Mouse (Mus musculus): Measurements from ENCODE around the gene Itgam. TPM values are rescaled to one million over a fixed set of nuclear protein-coding genes. Genes with fewer than 3 reads are reported as not detected.
"Not testable (repeated sequence)": the region's sequence is repeated elsewhere in the genome, so short reads cannot be mapped to it uniquely, and the experiment has no call there.

The Itgam gene
- polyA plus RNA-seq, 1 experiment from 2014 or later: 0.57 TPM

GRCm38 (mm10) chr7:128024932-128025331 is 37.5 kb upstream of the Itgam start:
- H3K9me3 ChIP-seq (ENCODE audit: control insufficient read depth, low read length): no peaks in the 10 kb centered on the region
- no peak overlapping the region for H3K9ac ChIP-seq (ENCODE audit: low read length)
- no peaks in the 10 kb centered on the region for H3K4me1 ChIP-seq (replicated peaks; ENCODE audit: control insufficient read depth, insufficient read depth, low read length)
- H3K4me3 ChIP-seq (ENCODE audit: low read depth, low read length): no peak overlapping the region
- no peaks in the 10 kb centered on the region for H3K36me3 ChIP-seq (ENCODE audit: control insufficient read depth, insufficient read depth, low read length)
- DNase-seq (ENCODE audit: low spot score) (no peak), ATAC-seq (replicated peaks; ENCODE audit: low FRiP score) (no peak)
- no peaks in the 10 kb centered on the region for H3K27me3 ChIP-seq (ENCODE audit: control insufficient read depth, insufficient read depth, low read length)
- no peak overlapping the region for H3K4me2 ChIP-seq (ENCODE audit: low read depth, low read length, severe bottlenecking)
- WGBS: 80% methylated on average over 4 of the region's 4 CpGs
- no peak overlapping the region for H3K27ac ChIP-seq (ENCODE audit: low read depth, low read length)

GRCm38 (mm10) chr7:128025381-128025780 is 37.1 kb upstream of the Itgam start:
- H3K27ac ChIP-seq (ENCODE audit: low read depth, low read length): no peak overlapping the region
- H3K4me3 ChIP-seq (ENCODE audit: low read depth, low read length): no peak overlapping the region
- ATAC-seq (replicated peaks; ENCODE audit: low FRiP score) (no peak), DNase-seq (ENCODE audit: low spot score) (no peak)
- H3K9ac ChIP-seq (ENCODE audit: low read length): no peak overlapping the region
- no peaks in the 10 kb centered on the region for H3K27me3 ChIP-seq (ENCODE audit: control insufficient read depth, insufficient read depth, low read length)
- no peak overlapping the region for H3K4me2 ChIP-seq (ENCODE audit: low read depth, low read length, severe bottlenecking)
- H3K4me1 ChIP-seq (replicated peaks; ENCODE audit: control insufficient read depth, insufficient read depth, low read length): no peaks in the 10 kb centered on the region
- no peaks in the 10 kb centered on the region for H3K9me3 ChIP-seq (ENCODE audit: control insufficient read depth, low read length)
- WGBS: 87% methylated on average over 4 of the region's 4 CpGs
- no peaks in the 10 kb centered on the region for H3K36me3 ChIP-seq (ENCODE audit: control insufficient read depth, insufficient read depth, low read length)

GRCm38 (mm10) chr7:128031403-128031976 is 30.9 kb upstream of the Itgam start:
- H3K4me1 ChIP-seq (replicated peaks; ENCODE audit: control insufficient read depth, insufficient read depth, low read length): no peaks in the 10 kb centered on the region
- ATAC-seq (replicated peaks; ENCODE audit: low FRiP score): no peak
- no peak for DNase-seq (ENCODE audit: low spot score)
- no peak overlapping the region for H3K9ac ChIP-seq (ENCODE audit: low read length)
- no peak overlapping the region for H3K4me3 ChIP-seq (ENCODE audit: low read depth, low read length)
- H3K27ac ChIP-seq (ENCODE audit: low read depth, low read length): no peak overlapping the region
- H3K36me3 ChIP-seq (ENCODE audit: control insufficient read depth, insufficient read depth, low read length): no peaks in the 10 kb centered on the region
- WGBS: 31% methylated on average over 9 of the region's 9 CpGs
- H3K9me3 ChIP-seq (ENCODE audit: control insufficient read depth, low read length): no peaks in the 10 kb centered on the region
- H3K4me2 ChIP-seq (ENCODE audit: low read depth, low read length, severe bottlenecking): no peak overlapping the region
- H3K27me3 ChIP-seq (ENCODE audit: control insufficient read depth, insufficient read depth, low read length): no peaks in the 10 kb centered on the region

GRCm38 (mm10) chr7:128032290-128032988 is 30.0 kb upstream of the Itgam start:
- WGBS: 88% methylated on average over 5 of the region's 5 CpGs
- no peak for ATAC-seq (replicated peaks; ENCODE audit: low FRiP score)

GRCm38 (mm10) chr7:128032989-128033293 is 29.5 kb upstream of the Itgam start:
- ATAC-seq (replicated peaks; ENCODE audit: low FRiP score) (no peak), DNase-seq (ENCODE audit: low spot score) (no peak)
- Histone ChIP-seq H3K4me1 (replicated peaks; ENCODE audit: control insufficient read depth, insufficient read depth, low read length) (no peaks in the 10 kb centered on the region), H3K4me2 (ENCODE audit: low read depth, low read length, severe bottlenecking) (no peak overlapping the region), H3K27ac (ENCODE audit: low read depth, low read length) (no peak overlapping the region), H3K9ac (ENCODE audit: low read length) (no peak overlapping the region), H3K9me3 (ENCODE audit: control insufficient read depth, low read length) (no peaks in the 10 kb centered on the region), H3K4me3 (ENCODE audit: low read depth, low read length) (no peak overlapping the region), H3K27me3 (ENCODE audit: control insufficient read depth, insufficient read depth, low read length) (no peaks in the 10 kb centered on the region), H3K36me3 (ENCODE audit: control insufficient read depth, insufficient read depth, low read length) (no peaks in the 10 kb centered on the region)
- 90% methylated on average over 3 of the region's 3 CpGs for WGBS

More at GRCm38 (mm10) chr7:128032290-128032988, 30.0 kb upstream of the Itgam start:
- Histone ChIP-seq H3K4me2 (ENCODE audit: low read depth, low read length, severe bottlenecking) (no peak overlapping the region), H3K27ac (ENCODE audit: low read depth, low read length) (no peak overlapping the region), H3K9me3 (ENCODE audit: control insufficient read depth, low read length) (no peaks in the 10 kb centered on the region), H3K4me1 (replicated peaks; ENCODE audit: control insufficient read depth, insufficient read depth, low read length) (no peaks in the 10 kb centered on the region), H3K36me3 (ENCODE audit: control insufficient read depth, insufficient read depth, low read length) (no peaks in the 10 kb centered on the region), H3K4me3 (ENCODE audit: low read depth, low read length) (no peak overlapping the region), H3K9ac (ENCODE audit: low read length) (no peak overlapping the region), H3K27me3 (ENCODE audit: control insufficient read depth, insufficient read depth, low read length) (no peaks in the 10 kb centered on the region)
- DNase-seq (ENCODE audit: low spot score): no peak

- DNase-seq (ENCODE audit: low spot score): no peak
- WGBS: 94% methylated on average over 4 of the region's 4 CpGs
- H3K27me3 ChIP-seq (ENCODE audit: control insufficient read depth, insufficient read depth, low read length): no peaks in the 10 kb centered on the region
- no peaks in the 10 kb centered on the region for H3K4me1 ChIP-seq (replicated peaks; ENCODE audit: control insufficient read depth, insufficient read depth, low read length)
- ATAC-seq (replicated peaks; ENCODE audit: low FRiP score): no peak
- H3K4me2 ChIP-seq (ENCODE audit: low read depth, low read length, severe bottlenecking): no peak overlapping the region
- H3K4me3 ChIP-seq (ENCODE audit: low read depth, low read length): no peak overlapping the region
- no peak overlapping the region for H3K9ac ChIP-seq (ENCODE audit: low read length)
- H3K9me3 ChIP-seq (ENCODE audit: control insufficient read depth, low read length): no peaks in the 10 kb centered on the region
- no peaks in the 10 kb centered on the region for H3K36me3 ChIP-seq (ENCODE audit: control insufficient read depth, insufficient read depth, low read length)
- no peak overlapping the region for H3K27ac ChIP-seq (ENCODE audit: low read depth, low read length)
These were observed 28.8 kb upstream of the Itgam start for GRCm38 (mm10) chr7:128033616-128034015.

- 84% methylated on average over 15 of the region's 15 CpGs for WGBS
- ATAC-seq (replicated peaks; ENCODE audit: low FRiP score); H3K4me3 ChIP-seq (ENCODE audit: low read depth, low read length); H3K4me1 ChIP-seq (replicated peaks; ENCODE audit: control insufficient read depth, insufficient read depth, low read length); H3K9me3 ChIP-seq (ENCODE audit: control insufficient read depth, low read length); H3K4me2 ChIP-seq (ENCODE audit: low read depth, low read length, severe bottlenecking); DNase-seq (ENCODE audit: low spot score); H3K9ac ChIP-seq (ENCODE audit: low read length); H3K27ac ChIP-seq (ENCODE audit: low read depth, low read length); H3K27me3 ChIP-seq (ENCODE audit: control insufficient read depth, insufficient read depth, low read length); H3K36me3 ChIP-seq (ENCODE audit: control insufficient read depth, insufficient read depth, low read length): not testable (repeated sequence)
These were observed 20.1 kb upstream of the Itgam start for GRCm38 (mm10) chr7:128042161-128042820.

- Histone ChIP-seq H3K27ac (ENCODE audit: low read depth, low read length) (no peak overlapping the region), H3K4me3 (ENCODE audit: low read depth, low read length) (no peak overlapping the region), H3K9ac (ENCODE audit: low read length) (no peak overlapping the region), H3K4me2 (ENCODE audit: low read depth, low read length, severe bottlenecking) (no peak overlapping the region), H3K4me1 (replicated peaks; ENCODE audit: control insufficient read depth, insufficient read depth, low read length) (no peaks in the 10 kb centered on the region), H3K36me3 (ENCODE audit: control insufficient read depth, insufficient read depth, low read length) (no peaks in the 10 kb centered on the region), H3K9me3 (ENCODE audit: control insufficient read depth, low read length) (no peaks in the 10 kb centered on the region), H3K27me3 (ENCODE audit: control insufficient read depth, insufficient read depth, low read length) (no peaks in the 10 kb centered on the region)
- ATAC-seq (replicated peaks; ENCODE audit: low FRiP score): no peak
- WGBS: 72% methylated on average over 4 of the region's 4 CpGs
- no peak for DNase-seq (ENCODE audit: low spot score)
These were observed 18.2 kb upstream of the Itgam start for GRCm38 (mm10) chr7:128044142-128044785.

Data from forebrain, embryonic 11.5 days (tissue).